Mouse (Mus musculus): ENCODE data around the gene Cox19.

- TF ChIP-seq CTCF (IDR thresholded peaks at IDR 0.05) (no peak), EP300 (IDR thresholded peaks at IDR 0.05) (no peak)
These were observed 23.6 kb downstream of the Cox19 start for GRCm38 (mm10) chr5:139327634-139328020.
